Mouse (Mus musculus) forebrain, embryonic 15.5 days (tissue): ENCODE measurements around the gene Cyp4f13. TPM values are rescaled to one million over a fixed set of nuclear protein-coding genes. Genes with fewer than 3 reads are reported as not detected.

ENCODE experiments used
- ATAC-seq: fragments of 200-750 bp; cut with Nextera tagmentation; replicated peaks from 2 replicates; pipeline ENCODE4 v1.8.0; 2017; ENCODE audit warnings: mild to moderate bottlenecking, moderate TSS enrichment, moderate library complexity
- H3K27ac ChIP-seq: fragments of 300-500 bp; sonication (generic); replicated peaks from 2 replicates; pipeline ENCODE4 v1.5.1; 2015; ENCODE audit warnings: mild to moderate bottlenecking, inconsistent platforms
- H3K27me3 ChIP-seq: fragments of 300-500 bp; sonication (generic); 2 replicates; pipeline ENCODE4 v1.6.1; 2015; ENCODE audit warnings: inconsistent platforms
- H3K36me3 ChIP-seq: fragments of 300-500 bp; sonication (generic); 2 replicates; pipeline ENCODE4 v1.6.1; 2015; ENCODE audit warnings: mild to moderate bottlenecking, inconsistent platforms
- H3K4me1 ChIP-seq: fragments of 300-500 bp; sonication (generic); 2 replicates; pipeline ENCODE4 v1.6.1; 2015; ENCODE audit warnings: inconsistent platforms
- H3K4me2 ChIP-seq: fragments of 300-500 bp; sonication (generic); replicated peaks from 2 replicates; pipeline ENCODE4 v1.6.1; 2015; ENCODE audit warnings: mild to moderate bottlenecking, inconsistent platforms
- H3K4me3 ChIP-seq: fragments of 300-500 bp; sonication (generic); 2 replicates; pipeline ENCODE4 v1.5.1; 2015; ENCODE audit warnings: mild to moderate bottlenecking, inconsistent platforms
- H3K9ac ChIP-seq: fragments of 300-500 bp; sonication (generic); replicated peaks from 2 replicates; pipeline ENCODE4 v1.6.1; 2015; ENCODE audit warnings: mild to moderate bottlenecking, inconsistent platforms
- H3K9me3 ChIP-seq: fragments of 300-500 bp; sonication (generic); 2 replicates; pipeline ENCODE4 v1.6.1; 2016; ENCODE audit warnings: inconsistent platforms
- WGBS: fragments of 180-500 bp; shearing (Covaris S2); methylation state at CpG from one replicate; pipeline ENCODE4 v1.1.7; 2015; ENCODE audit warnings: mixed read lengths; 5-methylcytosine and 5-hydroxymethylcytosine counted together
- polyA plus RNA-seq: library from polyadenylated mRNA; unstranded; fragments of >200 nt; fragmentation: Nextera tagmentation; extraction: Ambion mirVana; gene quantifications from 2 replicates; pipeline ENCODE4 v1.2.1, GENCODE M21; 2015

The Cyp4f13 gene
- polyA plus RNA-seq, 1 experiment from 2014 or later: 7.0 TPM

GRCm38 (mm10) chr17:32944402-32945035, 2.7 kb downstream of the Cyp4f13 start:
- no peaks in the 10 kb centered on the region for H3K9me3 ChIP-seq
- no peaks in the 10 kb centered on the region for H3K36me3 ChIP-seq
- no peak for ATAC-seq
- H3K4me3 ChIP-seq: no peak overlapping the region
- 65% methylated on average over 3 of the region's 3 CpGs for WGBS
- H3K4me2 ChIP-seq: no peak overlapping the region
- H3K9ac ChIP-seq: no peak overlapping the region
- peaks cover 16% of the 10 kb centered on the region for H3K4me1 ChIP-seq
- H3K27ac ChIP-seq: no peak overlapping the region
- no peaks in the 10 kb centered on the region for H3K27me3 ChIP-seq

DNA sequence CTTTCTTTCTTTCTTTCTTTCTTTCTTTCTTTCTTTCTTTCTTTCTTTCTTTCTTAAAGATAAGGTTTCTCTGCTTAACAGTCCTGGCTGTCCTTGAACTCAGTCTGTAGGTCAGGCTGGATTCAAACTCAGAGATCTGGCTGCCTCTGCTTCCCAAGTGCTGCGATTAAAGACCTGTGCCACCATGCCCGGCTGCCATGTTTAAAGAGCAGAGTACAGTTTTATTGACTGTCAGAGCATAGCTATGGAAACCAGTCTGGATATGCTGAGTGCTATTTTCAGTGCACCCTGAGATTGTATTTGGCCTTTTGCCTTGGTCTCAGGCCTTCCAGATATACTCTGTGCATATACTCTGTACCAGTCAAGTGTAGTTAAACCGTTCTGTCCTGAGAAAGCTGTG, 3.5 kb downstream of the Cyp4f13 start:
- H3K9ac ChIP-seq: no peak overlapping the region
- 81% methylated on average over 3 of the region's 3 CpGs for WGBS
- ATAC-seq: no peak
- H3K27me3 ChIP-seq: no peaks in the 10 kb centered on the region
- no peak overlapping the region for H3K4me3 ChIP-seq
- no peak overlapping the region for H3K27ac ChIP-seq
- no peaks in the 10 kb centered on the region for H3K9me3 ChIP-seq
- no peaks in the 10 kb centered on the region for H3K36me3 ChIP-seq
- H3K4me2 ChIP-seq: no peak overlapping the region
- H3K4me1 ChIP-seq: peaks cover 16% of the 10 kb centered on the region

DNA sequence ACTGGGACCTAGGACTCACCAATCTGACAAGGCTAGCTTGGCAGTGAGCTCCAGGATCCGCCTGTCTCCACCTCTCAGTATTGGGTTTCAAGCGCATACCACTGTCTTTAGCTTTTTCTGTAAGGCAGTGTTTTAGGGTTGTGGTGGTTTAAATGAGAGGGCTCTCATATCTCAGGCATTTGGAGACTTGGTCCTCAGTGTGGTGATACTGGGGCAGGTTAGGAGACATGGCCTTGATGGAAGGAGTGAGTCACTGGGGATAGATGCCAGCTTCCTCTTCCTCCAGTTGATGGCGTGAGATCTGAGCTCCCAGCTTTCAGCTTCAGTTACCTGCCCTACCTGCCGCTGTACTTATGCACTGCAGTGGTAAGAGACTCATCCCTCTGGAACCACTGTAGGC, 7.4 kb downstream of the Cyp4f13 start:
- Histone ChIP-seq H3K9ac (no peak overlapping the region), H3K4me3 (no peak overlapping the region), H3K36me3 (no peaks in the 10 kb centered on the region), H3K4me1 (no peaks in the 10 kb centered on the region), H3K27me3 (no peaks in the 10 kb centered on the region), H3K27ac (no peak overlapping the region), H3K4me2 (no peak overlapping the region), H3K9me3 (no peaks in the 10 kb centered on the region)
- 87% methylated on average over 4 of the region's 4 CpGs for WGBS
- ATAC-seq: no peak

DNA sequence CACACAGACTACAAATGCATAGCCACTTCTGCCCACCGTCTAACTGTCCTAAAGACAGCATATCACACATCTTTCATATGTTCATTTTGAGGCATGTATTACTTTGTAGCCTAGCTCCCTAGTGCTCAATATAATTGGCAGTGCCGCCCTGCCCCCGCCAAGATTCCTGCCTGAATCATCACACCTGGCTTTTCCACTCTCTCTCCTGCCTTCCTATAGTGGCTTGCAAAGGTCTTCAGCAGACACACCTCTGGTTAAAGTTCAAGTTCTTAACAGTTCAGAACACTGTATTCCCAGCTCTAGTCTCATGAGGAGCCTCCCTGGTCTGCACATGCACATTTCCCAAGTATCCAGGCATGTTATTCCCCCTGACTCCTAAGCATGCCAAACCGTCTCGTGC, 19.4 kb downstream of the Cyp4f13 start:
- WGBS: 88% methylated on average over 5 of the region's 5 CpGs
- H3K27ac ChIP-seq: no peak overlapping the region
- H3K9ac ChIP-seq: no peak overlapping the region
- peaks cover 6% of the 10 kb centered on the region; the same call in 1 of the 2 replicates for H3K4me1 ChIP-seq
- no peaks in the 10 kb centered on the region for H3K36me3 ChIP-seq
- no peak for ATAC-seq
- no peak overlapping the region for H3K4me2 ChIP-seq
- H3K27me3 ChIP-seq: no peaks in the 10 kb centered on the region
- H3K9me3 ChIP-seq: no peaks in the 10 kb centered on the region
- H3K4me3 ChIP-seq: no peak overlapping the region

DNA sequence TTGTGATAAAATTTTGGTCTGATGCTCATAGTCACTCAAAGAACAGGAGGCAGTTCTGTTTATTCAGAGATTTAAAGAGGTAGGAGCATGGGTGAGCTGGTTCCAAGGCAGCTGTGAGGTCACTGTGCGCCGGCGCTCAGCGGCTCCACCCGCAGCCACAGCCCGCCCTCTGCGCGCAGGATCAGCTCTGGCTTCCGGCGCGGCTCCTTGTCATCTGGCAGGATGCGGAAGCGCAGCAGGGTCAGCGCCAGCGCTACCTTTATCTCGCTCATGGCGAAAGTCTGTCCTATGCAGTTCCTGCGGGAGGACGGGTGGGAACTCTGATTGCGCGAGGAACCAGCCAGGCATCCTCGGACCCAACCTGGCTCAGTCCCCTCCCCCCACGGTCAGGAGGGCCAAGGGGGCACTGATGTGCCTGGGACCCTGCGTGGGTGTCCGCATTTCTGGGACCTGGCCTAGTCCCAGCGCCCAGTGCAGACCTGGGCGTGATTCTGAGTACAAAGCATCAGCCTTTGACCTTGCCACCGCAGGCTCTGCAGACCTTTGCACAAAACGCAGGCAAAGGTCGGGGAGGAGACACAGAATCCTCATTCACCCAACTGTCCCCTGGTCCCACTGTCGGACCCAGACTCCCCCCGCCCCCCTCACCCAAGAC, 22.4 kb downstream of the Cyp4f13 start:
- no peaks in the 10 kb centered on the region for H3K27me3 ChIP-seq
- no peaks in the 10 kb centered on the region for H3K36me3 ChIP-seq
- peak; percentile 95 for ATAC-seq
- H3K4me1 ChIP-seq: peaks cover 6% of the 10 kb centered on the region; the same call in 1 of the 2 replicates
- H3K9ac ChIP-seq: peak overlapping the region; percentile 58
- 15% methylated on average over 32 of the region's 32 CpGs for WGBS
- H3K27ac ChIP-seq: peak overlapping the region; percentile 20; the same call in 1 of the 2 replicates
- peak overlapping the region; percentile 53 for H3K4me3 ChIP-seq
- no peaks in the 10 kb centered on the region for H3K9me3 ChIP-seq
- H3K4me2 ChIP-seq: peak overlapping the region; percentile 67

DNA sequence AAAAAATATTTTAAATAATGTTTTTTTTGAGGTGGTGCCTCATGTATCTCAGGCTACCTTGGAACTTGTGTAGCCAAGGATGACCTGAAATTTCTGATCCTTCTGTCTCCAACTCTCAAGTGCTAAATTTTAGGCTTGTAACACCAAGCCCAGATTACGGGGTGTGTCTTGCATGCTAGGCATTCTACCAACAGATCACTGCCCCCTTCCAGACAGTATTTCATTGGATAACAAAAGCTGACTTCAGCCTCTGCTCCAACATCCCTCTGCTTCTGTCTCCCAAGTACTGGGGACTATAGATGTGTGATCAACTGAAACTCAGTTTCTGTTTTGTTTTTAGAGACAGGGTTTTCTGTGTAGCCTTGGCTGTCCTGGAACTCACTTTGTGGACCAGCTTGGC, 23.5 kb downstream of the Cyp4f13 start:
- Histone ChIP-seq H3K27me3 (no peaks in the 10 kb centered on the region), H3K4me2 (no peak overlapping the region), H3K4me3 (no peak overlapping the region), H3K9me3 (no peaks in the 10 kb centered on the region), H3K4me1 (peaks cover 6% of the 10 kb centered on the region; the same call in 1 of the 2 replicates), H3K27ac (no peak overlapping the region), H3K36me3 (no peaks in the 10 kb centered on the region), H3K9ac (no peak overlapping the region)
- no peak for ATAC-seq
- 93% methylated on average over 1 of the region's 1 CpGs for WGBS

GRCm38 (mm10) chr17:32919123-32919522, 28.1 kb downstream of the Cyp4f13 start:
- Histone ChIP-seq H3K9me3 (no peaks in the 10 kb centered on the region), H3K4me1 (no peaks in the 10 kb centered on the region), H3K36me3 (no peaks in the 10 kb centered on the region), H3K27ac (no peak overlapping the region), H3K4me3 (no peak overlapping the region), H3K9ac (no peak overlapping the region), H3K27me3 (no peaks in the 10 kb centered on the region), H3K4me2 (no peak overlapping the region)
- 87% methylated on average over 2 of the region's 2 CpGs for WGBS
- no peak for ATAC-seq

DNA sequence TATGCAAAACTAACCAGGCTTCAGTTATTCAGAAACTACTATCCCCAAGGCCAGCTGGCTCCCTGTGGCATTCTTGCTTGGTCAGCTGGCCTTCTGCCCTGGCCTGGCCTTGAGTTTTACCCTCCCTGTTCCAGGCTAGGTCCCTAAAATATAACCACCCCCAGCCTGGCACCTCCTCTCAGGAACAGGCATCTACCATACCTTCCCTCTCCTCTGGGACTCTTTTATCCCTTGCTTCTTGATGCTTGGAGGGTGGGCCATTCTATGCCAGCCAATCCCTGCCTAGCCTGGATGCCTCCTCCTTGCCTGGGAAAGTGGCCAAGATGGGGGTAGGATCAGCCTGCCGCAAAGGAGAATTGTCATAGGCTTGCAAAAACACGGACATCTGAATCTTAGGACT, 30.1 kb downstream of the Cyp4f13 start, which contains the start of gene Cyp4f14:
Gene Cyp4f14, minus strand, starts transcription at position 212 of the 400 bp plus-strand sequence.
- WGBS: 45% methylated on average over 2 of the region's 2 CpGs
- H3K4me2 ChIP-seq: no peak within 1 kb of the TSS
- H3K4me3 ChIP-seq: no peak within 1 kb of the TSS
- H3K27me3 ChIP-seq: no peaks in the 10 kb centered on the region
- H3K9ac ChIP-seq: no peak within 1 kb of the TSS
- no peaks in the 10 kb centered on the region for H3K9me3 ChIP-seq
- no peaks in the 10 kb centered on the region for H3K36me3 ChIP-seq
- H3K4me1 ChIP-seq: no peaks in the 10 kb centered on the region
- ATAC-seq: no peak
- no peak within 1 kb of the TSS for H3K27ac ChIP-seq

- no peak for ATAC-seq
- Histone ChIP-seq H3K4me1 (no peaks in the 10 kb centered on the region), H3K27ac (no peak overlapping the region), H3K27me3 (no peaks in the 10 kb centered on the region), H3K4me3 (no peak overlapping the region), H3K36me3 (no peaks in the 10 kb centered on the region), H3K9me3 (no peaks in the 10 kb centered on the region), H3K9ac (no peak overlapping the region), H3K4me2 (no peak overlapping the region)
- 76% methylated on average over 1 of the region's 1 CpGs for WGBS
Observed at GRCm38 (mm10) chr17:32916075-32916474, 31.1 kb downstream of the Cyp4f13 start.

GRCm38 (mm10) chr17:32906172-32906571, 41.0 kb downstream of the Cyp4f13 start:
- Histone ChIP-seq H3K27me3 (no peaks in the 10 kb centered on the region), H3K4me2 (no peak overlapping the region), H3K9me3 (no peaks in the 10 kb centered on the region), H3K4me1 (no peaks in the 10 kb centered on the region), H3K36me3 (no peaks in the 10 kb centered on the region), H3K9ac (no peak overlapping the region), H3K4me3 (no peak overlapping the region), H3K27ac (no peak overlapping the region)
- no peak for ATAC-seq
- WGBS: 83% methylated on average over 10 of the region's 10 CpGs

GRCm38 (mm10) chr17:32905239-32905638, 42.0 kb downstream of the Cyp4f13 start:
- Histone ChIP-seq H3K27me3 (no peaks in the 10 kb centered on the region), H3K27ac (no peak overlapping the region), H3K36me3 (no peaks in the 10 kb centered on the region), H3K4me2 (peak overlapping the region; percentile 39), H3K9ac (peak overlapping the region; percentile 20; the same call in 1 of the 2 replicates), H3K4me3 (peak overlapping the region; percentile 11; the same call in 1 of the 2 replicates), H3K4me1 (no peaks in the 10 kb centered on the region), H3K9me3 (no peaks in the 10 kb centered on the region)
- WGBS: 17% methylated on average over 19 of the region's 19 CpGs
- ATAC-seq: no peak

DNA sequence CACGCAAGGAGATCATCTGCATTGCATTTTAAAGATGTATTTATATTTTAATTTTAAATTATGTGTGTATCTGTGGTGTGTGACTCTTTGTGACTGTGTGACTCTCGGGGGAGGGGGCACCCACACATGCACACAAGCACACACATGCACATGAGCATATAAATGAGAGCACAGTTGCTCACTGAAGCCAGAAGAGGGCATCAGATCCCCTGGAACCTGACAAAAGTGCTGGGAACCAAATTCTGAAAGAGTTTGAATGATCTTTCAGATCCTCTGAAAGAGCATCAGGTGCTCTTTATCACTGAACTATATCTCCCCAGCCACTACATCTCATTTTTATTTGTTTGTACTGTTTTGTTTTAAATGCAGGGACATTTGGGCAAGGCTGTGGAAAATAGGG, 42.8 kb downstream of the Cyp4f13 start:
- 76% methylated on average over 2 of the region's 2 CpGs for WGBS
- H3K27me3 ChIP-seq: no peaks in the 10 kb centered on the region
- no peak overlapping the region for H3K4me2 ChIP-seq
- no peaks in the 10 kb centered on the region for H3K36me3 ChIP-seq
- H3K4me1 ChIP-seq: no peaks in the 10 kb centered on the region
- no peak for ATAC-seq
- no peak overlapping the region for H3K4me3 ChIP-seq
- H3K27ac ChIP-seq: no peak overlapping the region
- no peaks in the 10 kb centered on the region for H3K9me3 ChIP-seq
- H3K9ac ChIP-seq: no peak overlapping the region
